Mouse (Mus musculus) forebrain, postnatal 0 days (tissue): ENCODE data around the gene Sept12. TPM values are rescaled to one million over a fixed set of nuclear protein-coding genes. Genes with fewer than 3 reads are reported as not detected.
A peak's percentile ranks its signal among the peaks of the same experiment; 100 is the strongest.

Experiments used
- ATAC-seq: fragments of 200-750 bp; cut with Nextera tagmentation; 2 replicates; pipeline ENCODE4 v1.8.0; 2017; ENCODE audit warnings: mild to moderate bottlenecking, moderate library complexity
- DNase-seq: peaks from one replicate; pipeline ENCODE4 v3.0.0-alpha.2; 2015
- H3K27ac ChIP-seq: fragments of 300-500 bp; sonication (generic); 2 replicates; pipeline ENCODE4 v1.5.1; 2014; ENCODE audit warnings: low read depth, mild to moderate bottlenecking, antibody characterized with exemption, low read length, moderate library complexity, mixed read lengths
- H3K27me3 ChIP-seq: fragments of 300-500 bp; sonication (generic); 2 replicates; pipeline ENCODE4 v1.6.1; 2014; ENCODE audit warnings: mild to moderate bottlenecking, low read length, mixed read lengths; ENCODE audit not compliant: insufficient read depth
- H3K36me3 ChIP-seq: fragments of 300-500 bp; sonication (generic); 2 replicates; pipeline ENCODE4 v1.6.1; 2014; ENCODE audit warnings: mild to moderate bottlenecking, moderate library complexity; ENCODE audit not compliant: insufficient read depth
- H3K4me1 ChIP-seq: fragments of 300-500 bp; sonication (generic); 2 replicates; pipeline ENCODE4 v1.6.1; 2014; ENCODE audit warnings: antibody characterized with exemption; ENCODE audit not compliant: insufficient read depth
- H3K4me2 ChIP-seq: fragments of 300-500 bp; sonication (generic); 2 replicates; pipeline ENCODE4 v1.6.1; 2014; ENCODE audit warnings: low read depth, mild to moderate bottlenecking, moderate library complexity
- H3K4me3 ChIP-seq: fragments of 300-500 bp; sonication (generic); 2 replicates; pipeline ENCODE4 v1.5.1; 2014; ENCODE audit warnings: low read depth, low read length, mixed read lengths
- H3K9ac ChIP-seq: fragments of 300-500 bp; sonication (generic); 2 replicates; pipeline ENCODE4 v1.6.1; 2014; ENCODE audit warnings: mild to moderate bottlenecking
- H3K9me3 ChIP-seq: fragments of 300-500 bp; sonication (generic); 2 replicates; pipeline ENCODE4 v1.6.1; 2016; ENCODE audit warnings: low read length
- CTCF ChIP-seq: sonication (generic); IDR thresholded peaks from 2 replicates; pipeline ENCODE4 v1.5.1; 2016; ENCODE audit warnings: antibody characterized with exemption, control low read depth, low read depth
- WGBS: fragments of 180-500 bp; shearing (Covaris S2); extraction: QIAGEN DNeasy Blood & Tissue Kit; methylation state at CpG from one replicate; pipeline ENCODE4 v1.1.7; 2014; 5-methylcytosine and 5-hydroxymethylcytosine counted together
- polyA plus RNA-seq: library from polyadenylated mRNA; unstranded; fragments of >200 nt; fragmentation: Nextera tagmentation; extraction: Ambion mirVana; gene quantifications from 2 replicates; pipeline ENCODE4 v1.2.1, GENCODE M21; 2015
- total RNA-seq: library from RNA; depleted of rRNA; stranded (reverse); fragments of >200 nt; gene quantifications from 2 replicates; pipeline ENCODE4 v1.2.3, GENCODE M21; 2014

The Sept12 gene
- total and polyA plus RNA-seq, 2 experiments from 2014 or later, result not detected

DNA sequence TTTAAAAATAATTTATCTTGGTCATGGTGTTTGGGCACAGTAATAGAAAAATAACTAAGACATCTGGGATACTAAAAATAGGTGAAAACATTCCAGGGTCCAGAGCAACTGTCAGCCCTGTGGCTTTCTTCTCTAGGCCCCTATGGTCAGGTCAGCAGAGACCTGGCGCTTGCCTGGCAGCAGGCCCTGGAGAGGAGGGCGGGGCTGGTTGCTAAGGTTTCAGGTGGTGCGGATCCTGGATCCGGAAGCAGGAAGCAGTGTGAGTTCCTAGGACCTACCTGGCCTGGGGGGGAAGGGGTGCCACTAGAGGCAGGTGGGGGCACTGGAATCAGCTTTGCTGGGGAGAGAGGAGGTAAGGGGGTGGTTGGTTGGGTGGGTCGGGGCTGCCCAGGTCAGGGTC lies 9.4 kb upstream of the Sept12 start, which contains the start of gene Smim22:
TSS of gene Smim22 (plus strand) at position 222 of the 400 bp plus-strand sequence.
- ATAC-seq (no peak), DNase-seq (no peak)
- TF ChIP-seq CTCF, result no peak
- WGBS, result 59% methylated on average over 5 of the region's 5 CpGs
- no peak within 1 kb of the TSS for H3K4me2 ChIP-seq
- H3K4me1 ChIP-seq, result no peaks in the 10 kb centered on the region
- H3K27me3 ChIP-seq, result no peaks in the 10 kb centered on the region
- H3K27ac ChIP-seq, result no peak within 1 kb of the TSS
- no peaks in the 10 kb centered on the region for H3K9me3 ChIP-seq
- H3K4me3 ChIP-seq, result no peak within 1 kb of the TSS
- H3K36me3 ChIP-seq, result 0 out of 2 replicates have a peak, but pooled peaks cover 6% of the 10 kb centered on the region
- H3K9ac ChIP-seq, result no peak within 1 kb of the TSS

GRCm38 (mm10) chr16:5000611-5001010 lies 3.0 kb upstream of the Sept12 start:
- ATAC-seq (no peak), DNase-seq (no peak)
- H3K4me3 ChIP-seq, result no peak overlapping the region
- H3K9me3 ChIP-seq, result no peaks in the 10 kb centered on the region
- no peak for TF ChIP-seq CTCF
- H3K27me3 ChIP-seq, result no peaks in the 10 kb centered on the region
- H3K36me3 ChIP-seq, result no peaks in the 10 kb centered on the region
- H3K9ac ChIP-seq, result no peak overlapping the region
- H3K27ac ChIP-seq, result no peak overlapping the region
- 64% methylated on average over 3 of the region's 3 CpGs for WGBS
- no peaks in the 10 kb centered on the region for H3K4me1 ChIP-seq
- H3K4me2 ChIP-seq, result no peak overlapping the region

- no peak overlapping the region for H3K9ac ChIP-seq
- no peaks in the 10 kb centered on the region for H3K4me1 ChIP-seq
- no peaks in the 10 kb centered on the region for H3K27me3 ChIP-seq
- H3K27ac ChIP-seq, result no peak overlapping the region
- no peak overlapping the region for H3K4me3 ChIP-seq
- no peaks in the 10 kb centered on the region for H3K9me3 ChIP-seq
- no peak for ATAC-seq
- DNase-seq, result no peak
- no peak for TF ChIP-seq CTCF
- H3K36me3 ChIP-seq, result no peaks in the 10 kb centered on the region
- WGBS, result 77% methylated on average over 1 of the region's 1 CpGs
- no peak overlapping the region for H3K4me2 ChIP-seq
These were observed 1.3 kb upstream of the Sept12 start for GRCm38 (mm10) chr16:4998984-4999383.

DNA sequence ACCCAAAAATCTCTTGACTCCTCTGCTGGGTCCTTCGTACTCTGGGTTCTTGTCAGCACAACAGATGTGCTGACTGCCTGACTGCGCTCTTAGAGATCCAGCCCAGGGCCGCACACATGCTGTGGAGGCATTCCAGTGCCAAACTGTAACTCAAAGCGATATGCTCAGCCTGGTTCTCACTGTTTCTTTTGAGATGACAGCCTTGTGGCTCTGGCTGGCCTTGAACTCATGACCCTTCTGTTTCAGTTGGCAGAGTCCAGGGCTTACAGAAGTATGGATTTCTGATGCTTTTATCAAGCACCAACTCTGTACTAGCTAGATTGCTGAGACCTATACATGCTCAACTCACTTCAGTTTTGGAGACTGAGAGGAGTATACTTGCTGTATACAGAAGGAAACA lies 4.4 kb downstream of the Sept12 start:
- no peaks in the 10 kb centered on the region for H3K9me3 ChIP-seq
- DNase-seq, result no peak
- 70% methylated on average over 4 of the region's 4 CpGs for WGBS
- no peak overlapping the region for H3K4me2 ChIP-seq
- no peak overlapping the region for H3K27ac ChIP-seq
- no peaks in the 10 kb centered on the region for H3K36me3 ChIP-seq
- ATAC-seq, result no peak
- H3K27me3 ChIP-seq, result no peaks in the 10 kb centered on the region
- H3K4me1 ChIP-seq, result no peaks in the 10 kb centered on the region
- TF ChIP-seq CTCF, result no peak
- H3K4me3 ChIP-seq, result no peak overlapping the region
- no peak overlapping the region for H3K9ac ChIP-seq

DNA sequence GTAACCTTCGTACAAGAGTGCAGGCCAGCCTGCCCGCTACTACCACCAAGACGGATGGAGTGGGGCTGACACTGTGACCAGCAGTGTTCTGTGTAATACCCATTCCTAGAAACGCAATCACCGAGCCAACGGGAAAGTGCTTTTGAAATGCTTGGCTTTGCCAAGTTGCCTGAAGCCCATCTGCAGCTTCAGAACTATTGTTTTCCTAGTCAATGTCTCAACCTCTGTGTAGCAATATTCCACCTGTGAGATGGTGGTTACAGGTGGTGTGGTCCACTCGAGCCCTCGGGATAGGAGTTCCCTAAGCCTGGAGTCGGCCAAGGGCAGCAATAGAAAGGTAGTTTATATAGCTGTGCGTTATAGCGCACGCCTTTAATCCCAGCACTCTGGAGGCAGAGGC lies 12.9 kb downstream of the Sept12 start:
- Histone ChIP-seq H3K4me2 (no peak overlapping the region), H3K9me3 (no peaks in the 10 kb centered on the region), H3K4me1 (no peaks in the 10 kb centered on the region), H3K36me3 (no peaks in the 10 kb centered on the region), H3K9ac (no peak overlapping the region), H3K27me3 (no peaks in the 10 kb centered on the region), H3K4me3 (no peak overlapping the region), H3K27ac (no peak overlapping the region)
- 92% methylated on average over 12 of the region's 12 CpGs for WGBS
- TF ChIP-seq CTCF, result no peak
- DNase-seq, result no peak
- ATAC-seq, result no peak

- H3K4me3 ChIP-seq, result no peak overlapping the region
- DNase-seq (peak; percentile 37), ATAC-seq (peak; percentile 50; the same call in 1 of the 2 replicates)
- H3K27me3 ChIP-seq, result no peaks in the 10 kb centered on the region
- H3K4me2 ChIP-seq, result no peak overlapping the region
- WGBS, result 69% methylated on average over 4 of the region's 4 CpGs
- no peaks in the 10 kb centered on the region for H3K4me1 ChIP-seq
- no peak overlapping the region for H3K9ac ChIP-seq
- no peak overlapping the region for H3K27ac ChIP-seq
- peak; percentile 55 for TF ChIP-seq CTCF
- H3K9me3 ChIP-seq, result no peaks in the 10 kb centered on the region
- no peaks in the 10 kb centered on the region for H3K36me3 ChIP-seq
These were observed 17.8 kb downstream of the Sept12 start for GRCm38 (mm10) chr16:4979755-4980380.

DNA sequence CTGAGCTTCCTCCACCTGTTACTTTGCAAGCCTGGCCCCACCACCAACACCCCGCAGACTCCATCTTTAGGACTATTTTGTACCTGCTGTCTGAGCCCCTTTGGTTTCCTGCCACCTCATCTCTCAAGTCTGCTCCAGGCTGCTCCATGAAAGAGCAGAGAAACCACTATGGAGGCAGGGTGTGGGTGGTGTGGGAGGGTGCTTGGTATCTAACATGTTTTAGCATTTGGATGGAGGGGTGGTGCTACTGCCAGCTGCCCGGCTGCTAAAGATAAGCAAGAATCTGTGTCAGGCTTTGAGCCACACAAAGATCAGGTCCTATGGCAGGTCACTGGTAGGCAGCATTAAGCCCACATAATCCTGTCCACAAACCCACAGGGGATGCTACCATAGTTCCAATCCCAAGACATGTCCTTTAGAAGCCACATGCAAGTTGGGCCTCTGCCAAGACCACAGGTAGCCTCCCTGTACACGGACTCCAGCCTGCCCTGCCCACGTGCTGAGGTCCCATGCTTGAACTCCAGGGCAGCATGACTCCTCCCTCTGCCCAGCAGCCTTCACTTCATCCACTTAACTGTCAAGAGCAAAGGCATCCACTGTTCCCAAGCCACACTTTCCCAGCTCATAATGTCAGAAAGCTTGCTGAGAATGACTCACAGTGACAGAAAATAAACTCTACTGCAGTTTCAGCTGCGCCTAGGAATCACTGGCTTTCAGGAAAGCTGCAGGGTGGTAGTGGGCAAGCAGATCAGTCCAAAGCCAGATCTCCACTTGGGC lies 19.2 kb downstream of the Sept12 start:
- Histone ChIP-seq H3K27me3 (no peaks in the 10 kb centered on the region), H3K36me3 (no peaks in the 10 kb centered on the region), H3K27ac (no peak overlapping the region), H3K9ac (no peak overlapping the region), H3K4me3 (no peak overlapping the region), H3K4me2 (no peak overlapping the region), H3K9me3 (no peaks in the 10 kb centered on the region), H3K4me1 (no peaks in the 10 kb centered on the region)
- WGBS, result 63% methylated on average over 5 of the region's 5 CpGs
- no peak for ATAC-seq
- no peak for DNase-seq
- no peak for TF ChIP-seq CTCF
